Mouse (Mus musculus) embryonic facial prominence, embryonic 12.5 days (tissue): ENCODE results near the gene Selenof. TPM values are rescaled to one million over a fixed set of nuclear protein-coding genes. Genes with fewer than 3 reads are reported as not detected.
A peak's percentile ranks its signal among the peaks of the same experiment; 100 is the strongest.

Experiments used
- ATAC-seq: fragments of 200-750 bp; cut with Nextera tagmentation; 2 replicates; pipeline ENCODE4 v1.8.0; 2017; ENCODE audit not compliant: insufficient number of reproducible peaks, insufficient read depth, low FRiP score, low TSS enrichment
- H3K27ac ChIP-seq: fragments of 300-500 bp; sonication (generic); 2 replicates; pipeline ENCODE4 v1.5.1; 2016; ENCODE audit warnings: mild to moderate bottlenecking
- H3K27me3 ChIP-seq: fragments of 300-500 bp; sonication (generic); 2 replicates; pipeline ENCODE4 v1.6.1; 2016; ENCODE audit warnings: mild to moderate bottlenecking, moderate library complexity
- H3K36me3 ChIP-seq: fragments of 300-500 bp; sonication (generic); 2 replicates; pipeline ENCODE4 v1.6.1; 2016; ENCODE audit warnings: mild to moderate bottlenecking
- H3K4me1 ChIP-seq: fragments of 300-500 bp; sonication (generic); 2 replicates; pipeline ENCODE4 v1.6.1; 2016
- H3K4me2 ChIP-seq: fragments of 300-500 bp; sonication (generic); replicated peaks from 2 replicates; pipeline ENCODE4 v1.6.1; 2016; ENCODE audit warnings: mild to moderate bottlenecking, moderate library complexity
- H3K4me3 ChIP-seq: fragments of 300-500 bp; sonication (generic); 2 replicates; pipeline ENCODE4 v1.5.1; 2016; ENCODE audit warnings: mild to moderate bottlenecking
- H3K9ac ChIP-seq: fragments of 300-500 bp; sonication (generic); 2 replicates; pipeline ENCODE4 v1.6.1; 2016; ENCODE audit warnings: mild to moderate bottlenecking, moderate library complexity
- H3K9me3 ChIP-seq: fragments of 300-500 bp; sonication (generic); 2 replicates; pipeline ENCODE4 v1.6.1; 2016; ENCODE audit warnings: mild to moderate bottlenecking, moderate library complexity
- WGBS: fragments of 180-500 bp; shearing (Covaris S2); methylation state at CpG from one replicate; pipeline ENCODE4 v1.1.7; 2016; 5-methylcytosine and 5-hydroxymethylcytosine counted together
- polyA plus RNA-seq: library from polyadenylated mRNA; unstranded; fragments of >200 nt; fragmentation: Nextera tagmentation; extraction: Ambion mirVana; gene quantifications from 2 replicates; pipeline ENCODE4 v1.2.1, GENCODE M21; 2016

Selenof gene
- polyA plus RNA-seq, 1 experiment from 2014 or later: 511 TPM

- no peak overlapping the region for H3K4me2 ChIP-seq
- 89% methylated on average over 7 of the region's 7 CpGs for WGBS
These were observed 21.8 kb upstream of the Selenof start for GRCm38 (mm10) chr3:144548186-144548845.

GRCm38 (mm10) chr3:144550036-144550435, 20.1 kb upstream of the Selenof start:
- Histone ChIP-seq H3K9ac (no peak overlapping the region), H3K4me1 (peaks cover 23% of the 10 kb centered on the region), H3K27me3 (no peaks in the 10 kb centered on the region), H3K27ac (no peak overlapping the region), H3K4me2 (no peak overlapping the region), H3K36me3 (no peaks in the 10 kb centered on the region), H3K4me3 (no peak overlapping the region), H3K9me3 (no peaks in the 10 kb centered on the region)
- no peak for ATAC-seq
- WGBS: 71% methylated on average over 5 of the region's 5 CpGs

More at GRCm38 (mm10) chr3:144548186-144548845, 21.8 kb upstream of the Selenof start:
- Histone ChIP-seq H3K4me1 (peaks cover 24% of the 10 kb centered on the region), H3K36me3 (no peaks in the 10 kb centered on the region), H3K27ac (no peak overlapping the region), H3K9ac (no peak overlapping the region), H3K27me3 (no peaks in the 10 kb centered on the region), H3K4me3 (no peak overlapping the region), H3K9me3 (no peaks in the 10 kb centered on the region)
- ATAC-seq: no peak; the same call in 1 of the 2 replicates

DNA sequence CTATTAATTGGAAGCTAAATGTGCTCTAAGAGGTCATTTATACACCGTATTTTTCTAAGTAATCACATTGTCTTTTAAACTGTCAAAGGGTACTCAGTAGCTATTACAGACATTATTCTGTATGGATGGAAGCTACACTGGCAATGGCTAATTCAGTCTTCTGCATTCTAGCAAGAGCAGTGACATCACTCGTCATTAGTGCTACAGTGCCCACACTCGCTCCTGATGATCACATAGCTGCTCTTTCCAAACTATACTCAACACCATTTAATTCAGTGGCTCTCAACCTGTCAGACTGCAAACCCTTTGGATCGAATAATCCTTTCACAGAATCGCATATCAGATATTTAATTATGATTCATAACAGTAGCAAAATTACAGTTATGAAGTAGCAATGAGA, 19.4 kb upstream of the Selenof start:
- no peak overlapping the region for H3K27ac ChIP-seq
- H3K9ac ChIP-seq: no peak overlapping the region
- H3K27me3 ChIP-seq: no peaks in the 10 kb centered on the region
- H3K9me3 ChIP-seq: no peaks in the 10 kb centered on the region
- H3K4me1 ChIP-seq: peaks cover 18% of the 10 kb centered on the region
- no peak for ATAC-seq
- H3K36me3 ChIP-seq: no peaks in the 10 kb centered on the region
- no peak overlapping the region for H3K4me2 ChIP-seq
- no peak overlapping the region for H3K4me3 ChIP-seq
- WGBS: 90% methylated on average over 5 of the region's 5 CpGs

GRCm38 (mm10) chr3:144551416-144551815, 18.7 kb upstream of the Selenof start:
- 49% methylated on average over 4 of the region's 4 CpGs for WGBS
- Histone ChIP-seq H3K4me2 (no peak overlapping the region), H3K4me3 (no peak overlapping the region), H3K27me3 (no peaks in the 10 kb centered on the region), H3K9ac (no peak overlapping the region), H3K36me3 (no peaks in the 10 kb centered on the region), H3K4me1 (peaks cover 13% of the 10 kb centered on the region), H3K27ac (peak overlapping the region; percentile 63), H3K9me3 (no peaks in the 10 kb centered on the region)
- ATAC-seq: no peak

DNA sequence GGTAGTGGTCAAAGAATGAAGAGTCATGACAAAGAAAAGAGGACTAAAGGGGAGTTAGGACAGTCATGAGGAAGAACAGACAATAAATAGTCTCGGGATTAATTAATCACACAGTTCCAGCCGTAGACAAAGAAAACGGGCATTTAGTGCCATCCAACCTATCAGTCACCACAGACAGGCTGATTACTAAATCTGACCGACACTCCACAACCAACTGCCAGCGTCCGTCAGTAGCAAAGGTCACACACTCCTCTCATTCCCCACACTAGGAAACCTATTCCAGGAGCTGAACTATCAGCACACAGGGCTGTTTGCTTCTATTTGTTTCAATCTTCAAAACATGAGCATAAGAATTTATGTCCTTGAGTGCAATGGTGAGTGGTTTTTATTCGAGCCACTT, 16.2 kb upstream of the Selenof start:
- 75% methylated on average over 7 of the region's 7 CpGs for WGBS
- ATAC-seq: no peak

DNA sequence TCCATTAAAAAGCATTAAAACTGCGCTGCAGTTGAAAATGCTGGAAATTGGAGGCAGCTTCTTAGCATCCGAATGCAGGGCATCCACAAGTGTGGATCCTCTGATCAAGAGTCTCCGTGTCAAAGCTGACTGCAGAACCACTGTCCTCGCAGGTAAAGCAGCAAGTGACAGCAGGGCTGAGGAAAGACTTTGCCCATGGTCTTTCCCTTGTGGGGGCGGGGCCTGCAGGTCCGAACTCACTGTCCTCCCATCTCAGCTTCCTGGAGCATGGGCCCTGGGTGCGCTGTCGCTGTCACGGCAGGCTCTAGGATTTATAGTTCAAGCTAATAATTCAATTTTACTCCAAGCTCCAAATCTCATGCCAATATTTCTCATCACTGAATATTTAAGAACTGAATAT, 15.6 kb upstream of the Selenof start:
- Histone ChIP-seq H3K4me1 (peaks cover 30% of the 10 kb centered on the region), H3K27me3 (no peaks in the 10 kb centered on the region), H3K9me3 (no peaks in the 10 kb centered on the region), H3K4me2 (no peak overlapping the region), H3K27ac (no peak overlapping the region), H3K4me3 (no peak overlapping the region), H3K36me3 (no peaks in the 10 kb centered on the region), H3K9ac (no peak overlapping the region)
- ATAC-seq: no peak
- 78% methylated on average over 9 of the region's 9 CpGs for WGBS

More for the DNA sequence above, 16.2 kb upstream of the Selenof start:
- H3K9ac ChIP-seq: no peak overlapping the region
- no peaks in the 10 kb centered on the region for H3K27me3 ChIP-seq
- peaks cover 26% of the 10 kb centered on the region for H3K4me1 ChIP-seq
- H3K4me3 ChIP-seq: no peak overlapping the region
- H3K9me3 ChIP-seq: no peaks in the 10 kb centered on the region
- no peaks in the 10 kb centered on the region for H3K36me3 ChIP-seq
- no peak overlapping the region for H3K4me2 ChIP-seq
- H3K27ac ChIP-seq: no peak overlapping the region

GRCm38 (mm10) chr3:144555144-144555543, 15.0 kb upstream of the Selenof start:
- Histone ChIP-seq H3K27ac (no peak overlapping the region), H3K9me3 (no peaks in the 10 kb centered on the region), H3K4me1 (peaks cover 31% of the 10 kb centered on the region), H3K4me2 (no peak overlapping the region), H3K4me3 (no peak overlapping the region), H3K27me3 (no peaks in the 10 kb centered on the region), H3K9ac (no peak overlapping the region), H3K36me3 (no peaks in the 10 kb centered on the region)
- 88% methylated on average over 7 of the region's 7 CpGs for WGBS
- ATAC-seq: no peak

DNA sequence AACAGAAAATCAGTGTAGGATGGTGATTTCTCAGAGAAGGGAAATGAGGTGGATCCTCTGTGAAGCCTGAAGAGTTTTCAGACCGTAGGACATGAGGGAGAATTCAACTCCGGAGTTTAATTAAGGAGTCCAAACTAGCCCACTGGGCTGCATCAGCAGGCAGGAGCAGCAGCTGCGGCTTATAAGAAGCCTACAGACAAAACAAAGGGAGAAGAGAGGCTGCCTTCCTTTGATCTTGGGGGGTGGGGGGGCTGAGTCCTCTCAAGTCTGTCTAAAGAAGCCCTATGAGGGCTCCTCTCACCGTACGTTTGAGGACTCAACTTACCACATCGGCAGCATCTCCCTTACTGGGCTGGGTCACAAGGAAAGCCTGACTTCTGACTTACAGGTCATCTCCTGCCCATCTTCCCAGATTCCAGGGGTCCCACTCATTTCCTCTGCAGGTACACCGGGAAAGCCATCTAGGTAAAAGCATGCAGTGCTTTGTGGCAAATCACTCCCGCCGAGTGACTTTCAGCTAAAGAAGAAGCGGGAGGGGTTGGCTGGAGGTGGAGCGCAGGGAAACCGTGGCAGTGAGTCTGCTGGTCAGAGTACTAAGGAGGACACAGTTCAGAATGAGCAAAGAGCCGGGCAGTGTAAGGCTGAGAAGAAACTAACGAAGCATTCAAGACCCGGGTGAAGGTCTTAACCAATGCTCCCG, 13.3 kb upstream of the Selenof start:
- Histone ChIP-seq H3K9me3 (no peaks in the 10 kb centered on the region), H3K36me3 (no peaks in the 10 kb centered on the region), H3K4me3 (peak overlapping the region; percentile 16), H3K4me1 (peaks cover 22% of the 10 kb centered on the region), H3K9ac (peak overlapping the region; percentile 11; the same call in 1 of the 2 replicates), H3K27me3 (no peaks in the 10 kb centered on the region), H3K4me2 (peak overlapping the region; percentile 41), H3K27ac (no peak overlapping the region)
- 8% methylated on average over 16 of the region's 16 CpGs for WGBS
- no peak for ATAC-seq

- H3K27ac ChIP-seq: no peak overlapping the region
- H3K4me1 ChIP-seq: peaks cover 21% of the 10 kb centered on the region
- no peaks in the 10 kb centered on the region for H3K9me3 ChIP-seq
- H3K4me2 ChIP-seq: no peak overlapping the region
- ATAC-seq: no peak
- WGBS: 41% methylated on average over 5 of the region's 5 CpGs
- no peak overlapping the region for H3K9ac ChIP-seq
- no peaks in the 10 kb centered on the region for H3K27me3 ChIP-seq
- no peak overlapping the region for H3K4me3 ChIP-seq
- H3K36me3 ChIP-seq: no peaks in the 10 kb centered on the region
These were observed 11.8 kb upstream of the Selenof start for GRCm38 (mm10) chr3:144558274-144558673.

- 73% methylated on average over 22 of the region's 22 CpGs for WGBS
- no peak for ATAC-seq
- H3K9ac ChIP-seq: no peak overlapping the region
These were observed 8.4 kb upstream of the Selenof start for GRCm38 (mm10) chr3:144561511-144562250.

DNA sequence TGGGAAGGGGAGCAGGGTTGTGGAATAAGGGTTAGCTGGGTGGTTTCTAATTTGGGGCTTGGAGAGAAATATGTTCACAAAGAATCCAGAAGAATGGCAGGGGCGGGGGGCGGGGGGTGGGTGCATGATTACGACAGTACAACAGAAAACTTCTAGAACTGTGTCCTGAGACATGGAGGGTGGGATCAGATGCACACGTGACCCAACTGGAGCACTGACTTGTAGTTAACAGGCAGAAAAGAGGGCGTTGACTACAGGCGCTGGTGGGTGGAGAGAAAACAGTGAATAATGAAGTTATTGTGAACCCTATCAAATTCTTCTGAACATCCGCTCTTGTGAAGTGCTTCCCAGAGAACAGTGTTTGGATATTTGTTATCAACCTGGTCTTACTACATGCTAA, 6.2 kb upstream of the Selenof start:
- H3K9ac ChIP-seq: no peak overlapping the region
- peaks cover 10% of the 10 kb centered on the region; the same call in 1 of the 2 replicates for H3K4me1 ChIP-seq
- no peak for ATAC-seq
- no peaks in the 10 kb centered on the region for H3K36me3 ChIP-seq
- no peak overlapping the region for H3K27ac ChIP-seq
- no peaks in the 10 kb centered on the region for H3K27me3 ChIP-seq
- 82% methylated on average over 7 of the region's 7 CpGs for WGBS
- no peaks in the 10 kb centered on the region for H3K9me3 ChIP-seq
- no peak overlapping the region for H3K4me2 ChIP-seq
- H3K4me3 ChIP-seq: no peak overlapping the region

More at GRCm38 (mm10) chr3:144561511-144562250, 8.4 kb upstream of the Selenof start:
- Histone ChIP-seq H3K4me2 (no peak overlapping the region), H3K4me3 (no peak overlapping the region), H3K9me3 (no peaks in the 10 kb centered on the region), H3K36me3 (no peaks in the 10 kb centered on the region), H3K4me1 (peaks cover 18% of the 10 kb centered on the region), H3K27me3 (no peaks in the 10 kb centered on the region), H3K27ac (no peak overlapping the region)
